Mouse (Mus musculus) T-helper 17 cell (primary cell): Measurements from ENCODE around the gene Cdkn3.
"Not testable (repeated sequence)": the region's sequence is repeated elsewhere in the genome, so short reads cannot be mapped to it uniquely, and the experiment has no call there.

Source experiments
- in situ Hi-C, 2 experiments: fragments of 300-600 bp; cut with MboI, MseI; formaldehyde crosslinking; loops; 1 replicate in 1 of 2; 2 replicates in 1 of 2; pipeline ENCODE4 v1.15.1; 2025; ENCODE audit warnings: high pct_unique_total_duplicates in 2 of 2

Cdkn3 gene

DNA sequence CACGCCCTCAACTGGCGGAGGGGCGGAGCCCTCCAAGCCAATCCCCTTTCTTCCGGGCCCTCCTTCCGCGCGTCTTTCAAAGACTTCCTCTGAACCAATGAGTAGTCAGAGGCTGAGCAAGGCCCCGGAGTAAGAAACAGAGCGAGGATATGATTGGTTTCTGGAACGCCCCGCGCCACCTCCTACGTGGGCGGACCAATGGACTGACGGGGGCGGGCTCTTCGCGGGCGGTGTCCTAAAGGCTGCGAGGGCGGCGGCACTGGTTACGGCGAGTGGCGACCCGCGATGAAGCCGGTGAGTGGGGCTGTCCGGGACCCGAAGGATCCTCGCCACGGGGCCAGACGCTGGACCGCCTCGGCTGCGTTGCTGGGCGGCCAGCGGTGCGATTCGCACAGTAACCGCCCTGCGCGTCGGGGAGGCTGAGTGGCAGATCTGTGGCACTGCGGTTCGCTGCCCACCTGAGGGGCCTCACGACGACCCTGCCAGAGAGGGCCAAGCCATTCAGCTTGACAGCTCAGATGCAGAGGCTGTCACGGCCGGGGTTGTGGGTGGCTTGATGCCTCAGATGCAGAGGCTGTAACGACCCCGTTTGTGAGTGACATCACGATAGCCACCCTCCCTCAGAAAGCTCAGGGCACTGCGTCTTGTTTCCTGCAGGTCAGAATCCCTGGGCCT, at the start of gene Cdkn3:
Gene Cdkn3, plus strand, starts transcription at position 187 of the 675 bp plus-strand sequence.
- in situ Hi-C loops: loop anchor here in 1 of 2 experiments (10.0 to 25.0 kb wide), 3 partner anchors 1423 to 1773 kb away; partner anchors contain the start of genes Psmc6, Ptger2 and Tmem260

DNA sequence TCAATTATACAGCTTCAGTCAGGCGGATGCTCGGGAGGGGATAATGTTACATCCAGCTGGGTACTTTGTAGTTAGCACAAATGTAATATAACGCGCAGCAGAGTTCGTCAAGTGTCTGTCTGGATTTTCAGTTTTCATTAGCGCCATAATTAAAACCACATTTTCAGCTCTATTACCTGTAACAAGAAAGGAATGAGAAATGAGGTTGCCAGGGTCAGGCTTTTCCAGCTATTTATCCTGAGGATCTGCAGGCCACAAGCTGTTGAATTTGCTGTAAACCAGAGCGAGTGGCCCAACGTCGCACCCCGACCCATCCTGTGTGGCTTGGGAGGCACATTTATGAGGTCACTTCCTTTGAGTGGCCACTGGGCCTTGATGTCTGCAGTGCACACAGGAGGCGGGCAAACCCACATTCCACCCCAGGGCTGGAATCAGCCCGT, 41.8 kb upstream of the Cdkn3 start:
- in situ Hi-C loops: loop anchor here in 1 of 2 experiments (25.0 kb wide), 1 partner anchor 731 kb away; no protein-coding TSS in a partner anchor

DNA sequence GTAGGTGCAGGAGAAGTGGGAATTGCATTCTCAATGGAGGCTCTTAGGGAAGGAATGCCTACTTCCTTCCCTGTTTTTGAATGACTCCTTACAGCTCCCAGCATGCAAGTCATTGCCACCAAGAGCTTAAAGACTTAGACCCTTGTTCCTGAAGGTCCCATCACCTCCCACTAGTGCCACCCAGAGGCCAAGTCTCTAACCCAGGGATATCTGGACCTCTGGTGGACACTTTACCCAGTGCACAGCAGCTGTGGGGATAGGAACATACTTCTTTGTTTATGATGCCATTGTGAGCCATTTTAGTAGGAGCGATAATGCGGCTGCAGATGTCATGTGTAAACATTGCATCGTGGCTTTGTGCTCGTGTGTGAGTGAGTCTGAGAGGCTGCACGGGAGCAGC, 38.3 kb upstream of the Cdkn3 start:
- in situ Hi-C loops: loop anchor here (5.0 to 25.0 kb wide), 2 partner anchors 730 to 735 kb away; no protein-coding TSS in a partner anchor

DNA sequence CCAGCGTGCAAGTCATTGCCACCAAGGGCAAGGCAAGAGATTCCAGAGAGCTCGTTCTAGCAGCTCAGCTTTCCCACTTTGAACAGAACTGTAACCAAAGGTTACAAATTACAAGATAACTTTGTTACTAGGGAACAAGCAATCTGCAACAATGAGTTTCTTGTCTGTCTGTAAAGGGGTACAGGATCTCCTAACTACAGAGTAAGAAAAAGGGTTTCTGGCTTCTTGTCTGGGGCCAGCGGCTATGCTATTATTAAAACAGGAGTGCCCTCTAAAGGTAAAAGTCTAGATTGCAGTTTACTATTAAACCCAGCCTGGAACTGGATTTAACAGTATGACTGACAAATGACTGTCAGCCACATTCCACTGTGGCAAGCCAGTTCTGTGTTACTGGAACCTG, 36.5 kb upstream of the Cdkn3 start:
- in situ Hi-C loops: loop anchor here (5.0 to 25.0 kb wide), 2 partner anchors 732 to 737 kb away; no protein-coding TSS in a partner anchor

DNA sequence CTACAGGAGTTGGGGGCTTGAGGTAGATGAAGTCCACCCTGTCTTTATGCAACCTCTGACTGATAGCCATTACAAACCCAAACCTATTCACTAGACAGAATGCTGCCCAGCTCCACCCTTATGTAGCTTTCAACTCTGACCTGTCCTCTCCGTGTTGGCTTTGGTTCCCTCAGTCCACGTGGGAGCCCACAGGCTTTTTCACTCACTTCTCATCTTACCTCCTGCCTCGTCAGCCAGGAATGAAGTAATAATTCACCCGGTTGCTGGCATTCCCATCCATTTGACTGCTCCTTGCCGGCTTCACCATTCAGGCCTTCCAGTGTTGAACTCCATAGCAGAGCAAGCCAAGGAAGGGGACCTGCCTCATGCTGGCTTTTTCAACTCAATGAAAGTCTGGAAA, 35.4 kb upstream of the Cdkn3 start:
- in situ Hi-C loops: loop anchor here (5.0 to 25.0 kb wide), 2 partner anchors 733 to 738 kb away; no protein-coding TSS in a partner anchor

DNA sequence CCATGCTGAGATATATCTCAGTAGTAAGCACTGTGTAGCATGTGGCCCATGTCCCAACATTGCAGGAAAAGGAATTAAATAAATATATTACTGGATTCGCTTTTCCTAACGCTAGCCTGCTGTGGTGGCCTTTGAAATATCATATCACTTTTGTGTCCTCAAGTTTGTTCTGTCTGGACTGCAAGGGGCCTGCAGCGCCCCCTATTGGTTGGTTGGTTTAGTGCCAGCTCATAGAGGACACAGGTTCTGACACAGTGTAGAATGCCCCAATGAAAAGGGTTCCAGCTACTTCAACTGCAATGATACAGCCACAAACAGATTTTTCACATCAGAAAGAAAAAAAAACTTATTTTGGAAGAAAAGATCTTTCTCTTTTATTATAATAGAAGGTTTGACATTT, 34.6 kb upstream of the Cdkn3 start:
- in situ Hi-C loops: no loop called here

DNA sequence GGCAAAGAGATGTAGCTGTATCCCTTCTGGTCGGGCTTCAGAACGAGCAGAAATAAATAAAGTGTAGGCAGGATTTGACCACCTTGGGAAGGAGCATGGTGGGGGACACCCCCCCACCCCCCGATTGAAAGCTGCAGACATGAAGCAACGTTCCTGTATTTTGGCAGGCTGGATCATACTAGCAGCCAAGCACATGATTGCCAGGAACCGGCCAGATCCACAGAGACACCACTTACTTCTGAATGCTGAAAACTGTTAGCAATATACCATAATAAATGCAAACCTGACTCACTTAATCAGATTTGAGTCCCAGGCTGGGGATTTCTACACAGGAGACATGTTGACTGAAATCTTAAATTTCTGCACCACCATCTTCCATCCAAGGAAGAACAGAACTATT, 26.1 kb upstream of the Cdkn3 start:
- in situ Hi-C loops: no loop called here

DNA sequence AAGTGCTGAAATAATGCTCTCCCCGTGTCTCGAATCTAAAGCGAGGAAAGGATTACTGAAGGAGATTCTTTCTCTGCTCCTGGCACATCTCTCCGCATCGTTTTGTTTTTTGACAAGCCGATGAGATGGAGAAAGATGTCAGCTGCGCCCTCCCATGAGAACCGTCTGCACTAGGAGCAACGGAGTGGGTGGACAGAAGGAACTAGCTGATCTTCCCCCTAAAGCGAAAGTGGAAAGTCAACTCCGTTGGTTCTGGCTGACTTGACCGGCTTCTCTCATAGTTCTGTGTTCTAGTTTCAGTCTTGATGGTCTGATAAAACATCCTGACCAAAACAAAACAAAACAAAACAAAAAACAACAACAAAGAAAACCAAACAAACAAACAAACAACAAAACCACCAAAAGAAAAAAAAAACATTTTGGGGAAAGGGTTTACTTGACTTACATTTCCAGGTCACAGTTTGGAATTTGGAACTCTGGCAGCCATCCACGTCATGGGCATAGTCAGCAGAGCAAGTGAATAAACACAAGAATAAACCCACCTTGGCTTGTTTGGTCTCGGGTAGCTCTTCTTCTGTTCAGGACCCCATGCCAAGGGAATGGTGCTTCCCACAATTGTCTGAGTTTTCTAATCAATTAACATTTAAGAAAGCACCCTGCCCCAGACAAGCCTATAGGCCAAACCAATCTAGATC, 25.4 kb upstream of the Cdkn3 start:
- in situ Hi-C loops: no loop called here

DNA sequence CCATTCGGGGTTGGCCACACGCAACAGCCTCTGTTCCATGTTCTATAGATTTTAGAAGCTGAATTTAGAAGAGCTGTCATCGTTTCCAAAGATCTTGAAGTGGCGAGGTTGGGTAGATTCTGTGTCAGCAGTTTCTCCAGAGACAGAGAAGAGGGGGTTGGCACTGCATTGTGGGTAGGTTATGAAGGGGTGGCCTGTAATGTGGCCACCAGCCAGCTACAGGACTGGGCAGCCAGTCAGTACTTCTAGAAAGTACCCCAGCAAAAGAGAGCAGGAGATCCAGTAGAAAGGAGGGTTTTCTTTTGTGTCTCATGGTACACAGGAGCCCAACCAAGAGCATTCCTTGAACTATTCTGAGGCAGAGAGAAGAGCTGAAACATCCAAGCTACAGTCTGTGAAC, 24.0 kb upstream of the Cdkn3 start:
- in situ Hi-C loops: no loop called here

DNA sequence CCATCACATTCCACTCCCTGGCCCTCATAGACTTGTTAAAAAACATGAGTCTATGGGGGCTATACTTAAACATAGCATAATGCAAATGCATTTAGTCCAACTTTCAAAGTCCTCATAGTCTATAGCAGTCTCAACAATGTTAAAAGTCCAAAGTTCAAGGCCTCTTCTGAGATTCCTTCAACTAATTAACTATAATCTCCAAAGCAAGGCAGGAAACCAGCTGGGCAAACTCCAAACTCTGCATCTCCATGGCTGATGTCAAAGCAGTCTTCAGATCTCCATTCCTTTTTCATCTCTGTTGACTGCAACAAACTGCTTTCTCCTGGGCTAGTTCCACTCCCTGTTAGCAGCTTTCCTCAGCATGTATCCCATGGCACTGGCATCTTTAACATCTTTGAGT, 23.0 kb upstream of the Cdkn3 start:
- in situ Hi-C loops: not testable (repeated sequence)

DNA sequence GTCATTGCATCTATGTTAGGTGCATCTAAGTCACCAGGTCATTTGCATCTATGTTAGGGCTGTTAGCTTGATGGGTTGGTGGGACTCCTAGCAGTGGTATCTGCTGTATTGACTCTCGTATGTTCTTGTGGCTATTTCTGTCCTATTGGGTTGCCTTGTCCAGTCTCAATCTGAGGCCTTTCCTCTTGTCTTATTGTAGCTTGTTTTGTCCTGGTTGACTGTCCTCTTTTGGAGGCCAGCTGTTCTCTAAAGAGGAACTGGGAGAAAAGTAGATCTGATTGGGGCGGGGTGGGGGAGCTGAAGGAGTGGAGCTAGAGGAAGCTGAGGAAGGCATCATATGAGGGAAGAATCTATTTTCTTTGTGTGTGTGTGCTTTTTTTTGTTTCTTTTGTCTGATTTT, 17.7 kb upstream of the Cdkn3 start:
- in situ Hi-C loops: no loop called here

DNA sequence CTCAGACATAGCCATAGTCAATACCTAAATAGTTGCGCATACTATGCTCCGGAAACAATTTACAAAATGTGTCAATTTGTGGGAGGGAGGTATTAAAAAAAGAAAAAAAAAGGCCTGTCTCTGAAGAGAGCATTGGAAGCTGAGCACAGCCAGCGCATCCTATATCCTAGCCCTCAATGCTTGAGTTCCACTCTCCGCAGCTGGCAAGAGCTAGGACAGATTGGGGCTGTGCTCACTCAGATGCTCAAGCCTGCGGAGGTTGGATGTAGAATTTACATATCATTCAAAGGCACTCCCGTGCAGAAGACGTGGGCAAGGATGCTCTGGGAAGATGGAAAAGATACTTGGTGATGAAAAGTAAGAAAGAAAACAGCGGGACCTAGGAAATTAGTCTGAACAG, 14.9 kb upstream of the Cdkn3 start:
- in situ Hi-C loops: no loop called here

DNA sequence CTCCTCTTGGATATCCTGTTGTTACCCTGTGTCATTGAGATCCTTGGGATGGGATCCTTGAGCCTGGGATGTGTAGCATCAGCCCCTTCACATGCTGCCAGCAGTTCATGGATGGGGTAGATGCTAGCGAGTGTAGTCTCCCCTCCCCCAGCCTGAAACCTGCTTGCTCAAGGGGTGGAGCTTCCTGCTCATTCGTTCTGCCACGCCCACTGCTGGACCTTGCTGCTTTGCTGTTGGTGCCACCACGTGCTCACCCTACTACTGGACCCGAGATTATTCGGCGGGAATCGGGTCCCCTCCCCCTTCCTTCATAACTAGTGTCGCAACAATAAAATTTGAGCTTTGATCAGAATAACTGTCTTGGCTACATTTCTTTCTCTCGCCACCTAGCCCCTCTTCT, 6.0 kb upstream of the Cdkn3 start:
- in situ Hi-C loops: loop anchor here in 1 of 2 experiments (25.0 kb wide), 2 partner anchors 1417 to 1767 kb away; partner anchors contain the start of genes Psmc6 and Ptger2

DNA sequence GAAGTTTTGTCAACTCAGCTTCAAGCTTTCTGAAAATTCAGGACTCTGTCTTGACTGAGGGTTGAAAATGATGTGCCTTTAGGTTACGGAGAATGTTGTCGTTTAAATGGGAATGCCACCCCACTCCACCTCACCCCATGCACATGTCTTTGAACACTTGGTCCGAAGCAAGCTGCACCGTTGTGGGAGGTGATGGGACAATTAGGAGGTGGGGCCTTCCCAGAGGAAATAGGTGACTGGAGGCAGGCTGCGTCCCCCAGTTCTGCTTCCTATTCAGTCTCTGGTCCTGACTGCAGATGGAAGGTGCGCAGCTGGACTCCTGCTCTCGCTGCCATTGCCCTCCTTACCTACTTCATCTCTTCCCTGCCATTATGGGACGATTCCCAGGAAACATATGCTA, 4.5 kb upstream of the Cdkn3 start:
- in situ Hi-C loops: loop anchor here in 1 of 2 experiments (25.0 kb wide), 2 partner anchors 1419 to 1769 kb away; partner anchors contain the start of genes Psmc6 and Ptger2

DNA sequence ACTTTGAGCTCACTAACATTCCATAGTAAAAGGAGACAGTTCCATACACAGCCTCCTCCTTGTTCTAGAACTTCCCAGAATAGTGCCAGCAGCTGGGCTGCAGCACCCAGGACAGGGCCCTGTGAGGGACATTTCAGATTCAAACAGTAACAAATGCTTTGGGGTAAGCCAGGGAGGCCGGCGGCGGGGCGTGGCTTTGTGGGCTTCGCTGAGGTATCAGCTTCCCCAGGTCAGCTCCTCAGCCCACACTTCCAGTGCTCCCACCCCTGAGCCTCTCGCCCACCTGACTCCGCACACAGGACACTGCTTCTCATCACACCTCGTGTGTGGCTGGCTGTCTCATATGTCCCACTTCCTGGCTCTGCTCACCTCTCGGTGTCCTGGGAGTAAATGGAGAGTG, 2.6 kb upstream of the Cdkn3 start:
- in situ Hi-C loops: loop anchor here in 1 of 2 experiments (25.0 kb wide), 2 partner anchors 1420 to 1770 kb away; partner anchors contain the start of genes Psmc6 and Ptger2

DNA sequence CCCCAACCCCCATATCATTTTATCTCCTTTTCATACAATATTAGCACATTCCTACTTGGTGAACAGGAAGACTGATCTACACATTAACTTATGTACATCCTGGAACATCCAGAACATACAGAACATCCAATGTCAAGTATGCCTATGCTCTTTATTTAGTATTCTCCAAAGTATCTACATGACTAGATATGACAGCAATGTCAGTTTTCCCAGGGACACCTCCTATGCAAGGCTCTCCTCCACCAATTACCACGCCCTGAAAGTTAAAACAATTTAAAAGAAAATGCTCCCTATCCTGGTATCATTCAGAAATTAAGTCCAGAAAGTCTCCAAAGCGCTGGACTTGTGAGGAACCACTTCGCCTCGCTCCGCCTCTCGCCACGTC, 379 bp upstream of the Cdkn3 start:
- in situ Hi-C loops: loop anchor here in 1 of 2 experiments (10.0 to 25.0 kb wide), 3 partner anchors 1423 to 1773 kb away; partner anchors contain the start of genes Psmc6, Ptger2 and Tmem260

DNA sequence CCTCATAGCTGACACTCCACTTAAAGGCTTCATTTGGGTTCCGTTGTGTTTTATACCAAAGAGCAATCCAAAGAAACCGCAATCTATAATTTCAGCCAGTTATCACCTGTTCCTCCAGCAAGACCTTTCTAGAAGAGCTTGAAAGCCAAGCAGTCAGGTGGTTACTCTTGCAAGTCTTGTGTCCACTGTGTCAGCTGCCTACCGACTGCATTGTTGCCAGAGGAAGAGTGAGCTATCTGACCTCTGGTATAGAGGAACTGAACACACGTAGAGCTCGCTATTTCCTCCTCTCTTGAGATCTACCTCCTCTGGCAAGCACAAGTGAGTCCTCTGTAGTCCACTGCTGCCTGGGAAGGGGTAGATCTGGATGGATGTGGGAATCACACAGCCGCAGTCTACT, 845 bp downstream of the Cdkn3 start:
- in situ Hi-C loops: loop anchor here in 1 of 2 experiments (10.0 to 25.0 kb wide), 3 partner anchors 1424 to 1774 kb away; partner anchors contain the start of genes Psmc6, Ptger2 and Tmem260

DNA sequence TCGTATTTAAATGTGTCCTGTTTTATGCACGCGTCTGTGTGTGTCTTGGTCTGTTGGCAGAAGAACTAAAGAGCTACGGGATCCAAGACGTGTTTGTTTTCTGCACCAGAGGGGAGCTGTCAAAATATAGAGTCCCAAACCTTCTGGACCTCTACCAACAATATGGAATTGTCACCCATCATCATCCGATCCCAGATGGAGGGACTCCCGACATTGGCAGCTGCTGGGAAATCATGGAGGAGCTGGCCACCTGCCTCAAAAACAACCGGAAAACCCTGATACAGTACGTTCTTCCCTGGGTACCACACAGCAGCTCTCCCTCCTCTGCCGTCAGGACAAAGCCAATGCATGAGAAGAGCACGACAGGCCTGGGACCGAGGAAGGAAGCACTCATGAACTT, 6.8 kb downstream of the Cdkn3 start:
- in situ Hi-C loops: loop anchor here in 1 of 2 experiments (10.0 to 25.0 kb wide), 3 partner anchors 1430 to 1780 kb away; partner anchors contain the start of genes Psmc6, Ptger2 and Tmem260

DNA sequence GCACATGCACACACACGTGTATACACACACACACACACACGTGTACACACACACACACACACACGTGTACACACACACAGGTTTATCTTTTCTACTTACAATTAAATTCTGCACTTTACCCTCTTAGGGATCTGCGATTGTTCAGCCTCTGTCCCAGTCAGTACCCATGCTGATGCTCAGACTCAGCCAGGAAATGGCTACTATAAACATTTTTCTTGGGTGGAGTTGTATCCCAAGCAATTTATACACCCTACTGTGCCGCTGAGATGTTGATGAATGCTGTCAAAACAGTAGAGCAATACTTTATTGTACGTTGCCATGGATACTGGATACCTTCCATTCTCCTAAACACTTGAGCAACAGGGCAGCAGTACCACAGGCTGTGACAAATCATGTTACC, 9.7 kb downstream of the Cdkn3 start:
- in situ Hi-C loops: loop anchor here in 1 of 2 experiments (25.0 kb wide), 2 partner anchors 1433 to 1783 kb away; partner anchors contain the start of genes Psmc6 and Ptger2

DNA sequence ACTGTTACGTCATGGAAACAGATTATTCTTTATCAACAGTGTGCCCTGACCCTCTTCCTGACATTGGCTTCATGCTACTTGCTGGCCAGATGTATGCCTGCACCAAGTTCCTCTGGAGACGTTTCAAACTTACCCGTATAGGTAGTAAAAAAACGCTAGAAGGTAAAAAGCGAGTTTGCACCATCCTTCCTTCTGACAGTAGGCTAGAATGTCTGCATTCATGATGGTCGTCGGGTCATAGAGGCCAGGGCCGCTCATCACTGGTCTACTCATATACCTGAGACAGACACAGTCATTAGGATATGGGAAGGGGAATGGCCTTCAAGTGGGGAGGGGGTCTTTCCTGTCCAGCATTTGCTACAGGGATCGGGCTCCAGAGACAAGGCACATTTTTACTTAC, 18.4 kb downstream of the Cdkn3 start:
- in situ Hi-C loops: no loop called here

DNA sequence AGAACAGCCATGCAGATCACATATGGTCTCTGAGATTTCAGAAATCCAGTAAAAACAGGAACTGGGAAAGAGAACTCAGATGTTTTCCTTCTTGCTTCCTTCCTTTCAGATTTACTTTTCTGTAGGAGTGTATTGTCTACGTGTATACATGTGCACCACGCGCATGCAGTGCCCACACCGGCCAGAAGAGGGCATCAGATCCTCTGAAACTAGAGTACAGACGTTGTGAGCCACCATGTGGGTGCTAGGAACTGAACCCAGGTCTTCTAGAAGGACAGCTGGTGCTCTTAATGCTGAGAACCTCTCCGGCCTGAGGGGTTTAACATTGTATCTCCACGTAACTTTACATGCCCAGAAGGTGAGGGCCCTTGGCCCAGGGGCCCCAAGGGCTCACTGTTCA, 18.9 kb downstream of the Cdkn3 start:
- in situ Hi-C loops: no loop called here

DNA sequence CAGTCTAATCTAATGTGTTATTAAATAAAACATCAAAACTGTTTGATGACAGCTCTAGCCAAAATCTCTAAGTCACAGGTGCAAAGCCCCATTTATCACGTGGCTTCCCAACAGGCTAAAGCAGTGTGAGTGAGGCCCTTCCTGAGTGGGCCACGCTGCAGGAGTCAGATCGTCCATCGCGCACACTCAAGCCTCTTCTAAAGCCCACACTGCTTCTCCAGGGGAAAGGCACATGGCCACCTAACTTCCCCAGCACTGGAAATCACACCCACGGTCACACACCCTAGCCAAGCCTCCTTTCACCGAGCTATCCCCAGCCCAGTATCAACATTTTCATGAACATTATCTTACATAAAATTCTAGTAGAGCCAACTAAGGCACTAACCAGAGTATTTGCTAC, 20.7 kb downstream of the Cdkn3 start:
- in situ Hi-C loops: no loop called here
